Mouse (Mus musculus): ENCODE data around the gene Gm49388. TPM values are rescaled to one million over a fixed set of nuclear protein-coding genes. Genes with fewer than 3 reads are reported as not detected.
A peak's percentile ranks its signal among the peaks of the same experiment; 100 is the strongest.
"Not testable (repeated sequence)": the region's sequence is repeated elsewhere in the genome, so short reads cannot be mapped to it uniquely, and the experiment has no call there.

Gene Gm49388
- polyA plus RNA-seq, 1 experiment from 2014 or later = not detected

DNA sequence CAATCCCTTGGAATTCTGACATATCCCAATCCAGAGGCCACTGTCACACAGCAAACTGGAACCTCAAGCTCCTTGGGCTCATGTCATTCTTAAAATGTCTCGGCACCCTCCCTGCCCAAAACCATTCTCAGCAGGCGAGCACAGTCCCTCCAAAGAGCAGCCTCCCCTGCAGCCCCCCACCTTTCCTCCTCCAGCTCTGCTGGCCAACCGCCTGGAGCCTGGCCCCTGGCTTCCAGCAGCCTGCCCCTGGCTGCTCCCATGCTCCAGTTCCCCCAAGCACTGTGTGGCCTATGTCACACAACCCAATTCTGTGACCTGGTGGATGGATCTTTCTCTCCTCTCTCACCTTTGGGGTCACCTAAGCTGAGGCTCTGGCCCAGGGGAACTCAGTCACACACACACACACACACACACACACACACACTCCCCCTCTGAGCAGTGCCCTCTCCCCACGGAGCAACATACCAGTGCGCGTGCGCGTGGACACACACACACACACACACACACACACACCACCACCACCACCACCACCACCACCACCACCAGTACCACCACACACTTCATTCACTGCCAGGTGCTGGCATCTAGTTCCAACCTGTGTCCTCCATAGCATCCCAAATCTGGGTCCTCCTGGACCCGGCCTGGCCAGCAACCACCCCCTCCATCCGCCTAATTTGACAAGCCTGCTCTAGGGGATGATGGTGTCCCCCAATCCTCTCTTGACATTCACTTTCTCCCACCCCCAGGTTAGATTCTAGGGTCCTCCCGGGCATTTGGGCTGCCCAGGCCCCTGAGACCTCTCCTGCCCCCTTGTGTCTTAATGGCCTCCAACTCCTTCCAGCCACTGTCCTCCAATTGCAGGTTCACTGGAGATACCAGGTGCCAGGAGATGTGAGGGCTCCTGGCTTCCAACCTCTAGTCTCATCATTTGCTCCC lies 38.1 kb downstream of the Gm49388 start:
- Histone ChIP-seq H3K4me3 (replicated peaks; ENCODE audit: low read length) (peak overlapping the region; percentile 60), H3K27ac (ENCODE audit: low read length) (peak overlapping the region; percentile 49)
- peak; percentile 4; the same call in 1 of the 2 replicates for ATAC-seq

GRCm38 (mm10) chr7:127824176-127824871 lies 38.9 kb downstream of the Gm49388 start, which contains the start of the genes Stx4a and Stx1b:
Gene Stx4a (plus strand): TSS chr7:127824294.
Gene Stx1b (minus strand): TSS chr7:127824549.
- peak within 1 kb of the TSS; percentile 60 for H3K4me3 ChIP-seq (replicated peaks; ENCODE audit: low read length)
- no peaks in the 10 kb centered on the region for H3K36me3 ChIP-seq (ENCODE audit: control insufficient read depth, insufficient read depth)
- no peaks in the 10 kb centered on the region for H3K9me3 ChIP-seq (ENCODE audit: control insufficient read depth, low read length)
- WGBS = under 1% methylated on average over 34 of the region's 38 CpGs
- peak within 1 kb of the TSS; percentile 78 for H3K9ac ChIP-seq (replicated peaks; ENCODE audit: low read depth, low read length)
- H3K4me1 ChIP-seq (replicated peaks; ENCODE audit: control insufficient read depth, insufficient read depth, low read length) = peaks cover 25% of the 10 kb centered on the region
- no peaks in the 10 kb centered on the region for H3K27me3 ChIP-seq (replicated peaks; ENCODE audit: control insufficient read depth, insufficient read depth, low read length)
- H3K4me2 ChIP-seq (ENCODE audit: low read length) = peak within 1 kb of the TSS; percentile 82
- H3K27ac ChIP-seq (ENCODE audit: low read length) = peak within 1 kb of the TSS; percentile 49
- peak; percentile 92 for ATAC-seq

More for the DNA sequence above, 38.1 kb downstream of the Gm49388 start:
- no peaks in the 10 kb centered on the region for H3K9me3 ChIP-seq (ENCODE audit: control insufficient read depth, low read length)
- H3K4me1 ChIP-seq (replicated peaks; ENCODE audit: control insufficient read depth, insufficient read depth, low read length) = peaks cover 25% of the 10 kb centered on the region
- no peaks in the 10 kb centered on the region for H3K27me3 ChIP-seq (replicated peaks; ENCODE audit: control insufficient read depth, insufficient read depth, low read length)
- H3K36me3 ChIP-seq (ENCODE audit: control insufficient read depth, insufficient read depth) = no peaks in the 10 kb centered on the region
- H3K9ac ChIP-seq (replicated peaks; ENCODE audit: low read depth, low read length) = peak overlapping the region; percentile 78
- peak overlapping the region; percentile 82 for H3K4me2 ChIP-seq (ENCODE audit: low read length)
- 50% methylated on average over 11 of the region's 11 CpGs for WGBS

DNA sequence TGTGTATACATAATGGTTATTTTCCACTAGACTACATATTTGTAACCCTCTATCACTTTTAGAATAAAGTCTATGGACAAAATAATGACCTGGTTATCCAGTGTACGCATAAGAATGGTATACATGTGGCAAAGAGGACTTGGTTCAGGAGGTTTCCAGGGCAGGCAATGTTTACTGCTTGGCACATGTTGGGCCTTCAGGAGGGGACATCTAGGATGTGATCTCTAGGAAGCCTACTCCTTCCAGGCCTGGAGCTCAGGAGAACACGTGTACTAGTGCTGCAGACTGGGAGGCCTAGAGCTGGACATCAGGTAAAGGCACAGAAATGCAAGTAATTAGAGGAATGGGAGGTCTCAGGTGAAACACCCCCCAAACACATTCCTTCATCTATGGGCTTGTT lies 50.1 kb downstream of the Gm49388 start:
- Histone ChIP-seq H3K27me3 (replicated peaks; ENCODE audit: control insufficient read depth, insufficient read depth, low read length) (no peaks in the 10 kb centered on the region), H3K4me3 (replicated peaks; ENCODE audit: low read length) (no peak overlapping the region), H3K4me2 (ENCODE audit: low read length) (no peak overlapping the region), H3K4me1 (replicated peaks; ENCODE audit: control insufficient read depth, insufficient read depth, low read length) (no peaks in the 10 kb centered on the region; the same call in 1 of the 2 replicates), H3K9ac (replicated peaks; ENCODE audit: low read depth, low read length) (no peak overlapping the region), H3K9me3 (ENCODE audit: control insufficient read depth, low read length) (no peaks in the 10 kb centered on the region), H3K36me3 (ENCODE audit: control insufficient read depth, insufficient read depth) (no peaks in the 10 kb centered on the region), H3K27ac (ENCODE audit: low read length) (no peak overlapping the region)
- ATAC-seq = no peak
- WGBS = 79% methylated on average over 2 of the region's 2 CpGs

- H3K4me2 ChIP-seq (ENCODE audit: low read length) = no peak overlapping the region
- peaks cover 4% of the 10 kb centered on the region for H3K4me1 ChIP-seq (replicated peaks; ENCODE audit: control insufficient read depth, insufficient read depth, low read length)
- H3K9ac ChIP-seq (replicated peaks; ENCODE audit: low read depth, low read length) = no peak overlapping the region
- no peaks in the 10 kb centered on the region for H3K36me3 ChIP-seq (ENCODE audit: control insufficient read depth, insufficient read depth)
- no peak for ATAC-seq
- H3K9me3 ChIP-seq (ENCODE audit: control insufficient read depth, low read length) = no peaks in the 10 kb centered on the region
- H3K27me3 ChIP-seq (replicated peaks; ENCODE audit: control insufficient read depth, insufficient read depth, low read length) = no peaks in the 10 kb centered on the region
- H3K27ac ChIP-seq (ENCODE audit: low read length) = no peak overlapping the region
- H3K4me3 ChIP-seq (replicated peaks; ENCODE audit: low read length) = no peak overlapping the region
- 90% methylated on average over 5 of the region's 5 CpGs for WGBS
These were observed 52.1 kb downstream of the Gm49388 start for GRCm38 (mm10) chr7:127837473-127837872.

DNA sequence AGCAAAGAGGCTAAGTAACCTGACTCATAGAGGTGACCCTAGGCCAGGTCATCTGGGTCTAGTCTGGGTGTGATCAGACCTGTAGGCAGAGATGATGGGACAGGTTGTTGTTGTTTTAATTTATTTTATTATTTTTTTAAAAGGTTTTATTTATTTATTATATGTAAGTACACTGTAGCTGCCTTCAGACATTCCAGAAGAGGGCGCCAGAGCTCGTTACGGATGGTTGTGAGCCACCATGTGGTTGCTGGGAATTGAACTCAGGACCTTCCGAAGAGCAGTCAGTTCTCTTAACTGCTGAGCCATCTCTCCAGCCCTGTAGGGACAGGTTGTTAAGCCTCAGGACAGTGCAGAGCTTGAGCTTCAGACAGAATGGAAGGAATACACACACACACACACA lies 52.5 kb downstream of the Gm49388 start:
- not testable (repeated sequence) for H3K4me3 ChIP-seq (replicated peaks; ENCODE audit: low read length); ATAC-seq; H3K9ac ChIP-seq (replicated peaks; ENCODE audit: low read depth, low read length); H3K4me1 ChIP-seq (replicated peaks; ENCODE audit: control insufficient read depth, insufficient read depth, low read length); H3K4me2 ChIP-seq (ENCODE audit: low read length); H3K27me3 ChIP-seq (replicated peaks; ENCODE audit: control insufficient read depth, insufficient read depth, low read length); H3K27ac ChIP-seq (ENCODE audit: low read length); H3K36me3 ChIP-seq (ENCODE audit: control insufficient read depth, insufficient read depth); H3K9me3 ChIP-seq (ENCODE audit: control insufficient read depth, low read length)
- WGBS = 73% methylated on average over 4 of the region's 4 CpGs

DNA sequence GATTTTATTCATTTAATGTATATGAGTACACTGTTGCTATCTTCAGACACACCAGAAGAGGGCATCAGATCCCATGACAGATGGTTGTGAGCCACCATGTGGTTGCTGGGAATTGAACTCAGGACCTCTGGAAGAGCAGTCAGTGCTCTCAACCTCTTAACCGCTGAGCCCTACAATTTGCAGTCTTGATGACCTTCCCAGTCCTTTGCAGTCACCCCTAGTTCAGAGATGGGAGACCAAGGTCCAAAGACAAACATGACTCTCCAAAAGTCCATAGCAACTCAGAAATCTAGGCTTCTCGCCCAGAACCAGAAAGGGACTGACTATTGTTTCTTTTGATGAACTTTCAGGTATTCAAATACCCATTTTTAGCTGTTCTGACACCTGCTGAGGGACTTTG lies 54.6 kb downstream of the Gm49388 start:
- not testable (repeated sequence) for ATAC-seq; H3K27me3 ChIP-seq (replicated peaks; ENCODE audit: control insufficient read depth, insufficient read depth, low read length); H3K36me3 ChIP-seq (ENCODE audit: control insufficient read depth, insufficient read depth); H3K4me2 ChIP-seq (ENCODE audit: low read length); H3K9ac ChIP-seq (replicated peaks; ENCODE audit: low read depth, low read length); H3K9me3 ChIP-seq (ENCODE audit: control insufficient read depth, low read length); H3K4me3 ChIP-seq (replicated peaks; ENCODE audit: low read length); H3K27ac ChIP-seq (ENCODE audit: low read length); H3K4me1 ChIP-seq (replicated peaks; ENCODE audit: control insufficient read depth, insufficient read depth, low read length)
- WGBS = 84% methylated on average over 2 of the region's 2 CpGs

GRCm38 (mm10) chr7:127840886-127841285 lies 55.5 kb downstream of the Gm49388 start:
- no peaks in the 10 kb centered on the region for H3K36me3 ChIP-seq (ENCODE audit: control insufficient read depth, insufficient read depth)
- 1% methylated on average over 15 of the region's 15 CpGs for WGBS
- H3K4me3 ChIP-seq (replicated peaks; ENCODE audit: low read length) = peak overlapping the region; percentile 71
- peak; percentile 20 for ATAC-seq
- no peaks in the 10 kb centered on the region for H3K27me3 ChIP-seq (replicated peaks; ENCODE audit: control insufficient read depth, insufficient read depth, low read length)
- peak overlapping the region; percentile 80 for H3K27ac ChIP-seq (ENCODE audit: low read length)
- H3K4me2 ChIP-seq (ENCODE audit: low read length) = peak overlapping the region; percentile 93
- H3K9me3 ChIP-seq (ENCODE audit: control insufficient read depth, low read length) = no peaks in the 10 kb centered on the region
- H3K9ac ChIP-seq (replicated peaks; ENCODE audit: low read depth, low read length) = peak overlapping the region; percentile 67
- peaks cover 7% of the 10 kb centered on the region for H3K4me1 ChIP-seq (replicated peaks; ENCODE audit: control insufficient read depth, insufficient read depth, low read length)

DNA sequence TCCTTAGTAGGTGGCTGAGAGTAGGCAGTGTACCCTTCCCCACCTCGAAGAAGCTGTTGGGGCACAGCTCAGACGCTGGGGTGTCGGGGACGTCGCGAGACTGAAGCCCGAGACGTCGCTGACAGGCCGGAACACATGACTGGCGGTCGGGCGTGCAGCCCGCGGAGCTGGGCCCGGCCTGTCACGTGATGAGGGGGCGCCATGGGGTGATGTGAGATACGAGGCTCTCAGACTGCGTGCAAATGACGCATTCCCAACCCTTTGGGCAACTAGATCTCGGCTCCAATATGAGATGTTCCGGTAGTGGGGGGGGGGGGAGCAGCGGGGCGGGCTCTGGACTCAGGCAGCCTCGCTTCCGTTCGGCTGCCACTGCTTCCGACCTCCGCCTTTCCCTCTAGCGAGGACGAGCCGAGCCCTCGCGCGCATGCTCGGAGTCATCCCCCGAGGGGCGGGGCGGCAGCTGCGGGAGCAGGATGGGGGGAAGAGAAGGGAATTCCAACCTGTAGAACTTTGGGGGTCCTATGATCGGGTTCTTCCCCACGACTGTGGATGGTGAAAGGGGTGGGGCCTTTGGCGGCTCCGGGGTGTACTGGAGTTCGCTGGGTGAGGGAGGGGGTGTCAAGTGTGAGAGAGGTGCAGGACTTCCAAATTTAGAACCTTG lies 56.1 kb downstream of the Gm49388 start:
- H3K9me3 ChIP-seq (ENCODE audit: control insufficient read depth, low read length) = no peaks in the 10 kb centered on the region
- H3K4me3 ChIP-seq (replicated peaks; ENCODE audit: low read length) = peak overlapping the region; percentile 71
- WGBS = under 1% methylated on average over 44 of the region's 46 CpGs
- ATAC-seq = peak; percentile 94
- H3K36me3 ChIP-seq (ENCODE audit: control insufficient read depth, insufficient read depth) = no peaks in the 10 kb centered on the region
- H3K4me2 ChIP-seq (ENCODE audit: low read length) = peak overlapping the region; percentile 93
- peaks cover 7% of the 10 kb centered on the region for H3K4me1 ChIP-seq (replicated peaks; ENCODE audit: control insufficient read depth, insufficient read depth, low read length)
- H3K27ac ChIP-seq (ENCODE audit: low read length) = peak overlapping the region; percentile 80
- peak overlapping the region; percentile 67 for H3K9ac ChIP-seq (replicated peaks; ENCODE audit: low read depth, low read length)
- no peaks in the 10 kb centered on the region for H3K27me3 ChIP-seq (replicated peaks; ENCODE audit: control insufficient read depth, insufficient read depth, low read length)

Data from forebrain, embryonic 16.5 days (tissue).